Mouse (Mus musculus) urinary bladder, adult 2 months (tissue): ENCODE results near the gene Scaf1. TPM values are rescaled to one million over a fixed set of nuclear protein-coding genes. Genes with fewer than 3 reads are reported as not detected.
A peak's percentile ranks its signal among the peaks of the same experiment; 100 is the strongest.

Experiments used
- DNase-seq: peaks from one replicate; pipeline ENCODE4 v3.0.0; 2022; ENCODE audit warnings: low spot score
- polyA plus RNA-seq: library from polyadenylated mRNA; depleted of rRNA; stranded (reverse); fragments of >200 nt; gene quantifications from 2 replicates; pipeline ENCODE4 v1.2.3, GENCODE M21; 2012

The Scaf1 gene
- polyA plus RNA-seq, 1 experiment = 58.4 TPM

GRCm38 (mm10) chr7:44985595-44986191 lies 30.5 kb downstream of the Scaf1 start:
- DNase-seq = no peak

GRCm38 (mm10) chr7:44984833-44985164 lies 31.4 kb downstream of the Scaf1 start:
- no peak for DNase-seq

- DNase-seq = no peak
These were observed 32.0 kb downstream of the Scaf1 start for GRCm38 (mm10) chr7:44983944-44984832.

- DNase-seq = peak; percentile 74
These were observed 33.1 kb downstream of the Scaf1 start for GRCm38 (mm10) chr7:44983085-44983484.

GRCm38 (mm10) chr7:44981539-44981938 lies 34.6 kb downstream of the Scaf1 start:
- DNase-seq = no peak

GRCm38 (mm10) chr7:44978300-44978699 lies 37.9 kb downstream of the Scaf1 start:
- no peak for DNase-seq

- DNase-seq = no peak
These were observed 41.1 kb downstream of the Scaf1 start for GRCm38 (mm10) chr7:44975117-44975419.

- no peak for DNase-seq
These were observed 41.6 kb downstream of the Scaf1 start, which contains the start of gene Cpt1c for GRCm38 (mm10) chr7:44974383-44975116. Gene Cpt1c (minus strand): TSS chr7:44974851.

- DNase-seq = no peak
These were observed 42.6 kb downstream of the Scaf1 start for GRCm38 (mm10) chr7:44973415-44974130.

- no peak for DNase-seq
These were observed 45.0 kb downstream of the Scaf1 start for GRCm38 (mm10) chr7:44971142-44971541.

GRCm38 (mm10) chr7:44970231-44970691 lies 45.9 kb downstream of the Scaf1 start:
- DNase-seq = peak; percentile 61

- no peak for DNase-seq
These were observed 49.5 kb downstream of the Scaf1 start for GRCm38 (mm10) chr7:44966638-44967037.

GRCm38 (mm10) chr7:44965975-44966374 lies 50.2 kb downstream of the Scaf1 start:
- no peak for DNase-seq

- DNase-seq = no peak
These were observed 51.2 kb downstream of the Scaf1 start for GRCm38 (mm10) chr7:44964990-44965389.

- DNase-seq = no peak
These were observed 53.3 kb downstream of the Scaf1 start for GRCm38 (mm10) chr7:44962831-44963230.

- DNase-seq = no peak
These were observed 53.8 kb downstream of the Scaf1 start for GRCm38 (mm10) chr7:44962337-44962736.

- no peak for DNase-seq
These were observed 55.7 kb downstream of the Scaf1 start for GRCm38 (mm10) chr7:44960512-44960910.

- DNase-seq = no peak
These were observed 56.2 kb downstream of the Scaf1 start for GRCm38 (mm10) chr7:44959874-44960511.

- no peak for DNase-seq
These were observed 56.9 kb downstream of the Scaf1 start for GRCm38 (mm10) chr7:44959281-44959680.

- no peak for DNase-seq
These were observed 58.0 kb downstream of the Scaf1 start for GRCm38 (mm10) chr7:44958208-44958607.

GRCm38 (mm10) chr7:44957183-44957835 lies 58.9 kb downstream of the Scaf1 start:
- peak; percentile 34 for DNase-seq
